Mouse (Mus musculus) limb, embryonic 11.5 days (tissue): Measurements from ENCODE around the gene Cnga1. TPM values are rescaled to one million over a fixed set of nuclear protein-coding genes. Genes with fewer than 3 reads are reported as not detected.

Source experiments
- polyA plus RNA-seq: library from polyadenylated mRNA; unstranded; fragments of >200 nt; fragmentation: Nextera tagmentation; extraction: Ambion mirVana; gene quantifications from 2 replicates; pipeline ENCODE4 v1.2.1, GENCODE M21; 2014

Gene Cnga1
- polyA plus RNA-seq, 1 experiment from 2014 or later, result not detected

Other genes with a start within 250 kb of the Cnga1 start
- 0.75 and 1.4 TPM in 2 replicates for gene Corin, start 139.8 kb downstream of the Cnga1 start, polyA plus RNA-seq
- gene Nfxl1, start 84.6 kb downstream of the Cnga1 start, polyA plus RNA-seq, result 27.0 and 28.6 TPM in 2 replicates
- gene Zar1, start 63.0 kb downstream of the Cnga1 start, polyA plus RNA-seq, result 0.55 and 1.3 TPM in 2 replicates
- 0.81 and 1.6 TPM in 2 replicates for gene Gm5868, start 56.7 kb downstream of the Cnga1 start, polyA plus RNA-seq
- gene Nipal1, start 3.5 kb upstream of the Cnga1 start, polyA plus RNA-seq, result 0.21 and 0.41 TPM in 2 replicates
- gene Txk, start 108.5 kb upstream of the Cnga1 start, polyA plus RNA-seq, result 0.03 TPM in 1 of 2 replicates, not detected in the other
- gene Tec, start 224.2 kb upstream of the Cnga1 start, polyA plus RNA-seq, result 2.3 and 2.5 TPM in 2 replicates